Mouse (Mus musculus) forebrain, embryonic 11.5 days (tissue): ENCODE data around the gene Sf3a3. TPM values are rescaled to one million over a fixed set of nuclear protein-coding genes. Genes with fewer than 3 reads are reported as not detected.
"Not testable (repeated sequence)": the region's sequence is repeated elsewhere in the genome, so short reads cannot be mapped to it uniquely, and the experiment has no call there.

ENCODE experiments used
- ATAC-seq: fragments of 200-750 bp; cut with Nextera tagmentation; replicated peaks from 2 replicates; pipeline ENCODE4 v1.8.0; 2017; ENCODE audit warnings: moderate TSS enrichment; ENCODE audit not compliant: low FRiP score
- DNase-seq: peaks from one replicate; pipeline ENCODE4 v3.0.0-alpha.2; 2017; ENCODE audit warnings: low spot score
- H3K27ac ChIP-seq: fragments of 300-500 bp; sonication (generic); 2 replicates; pipeline ENCODE4 v1.5.1; 2014; ENCODE audit warnings: low read depth, low read length
- H3K27me3 ChIP-seq: fragments of 300-500 bp; sonication (generic); 2 replicates; pipeline ENCODE4 v1.6.1; 2014; ENCODE audit warnings: mild to moderate bottlenecking, low read length, mixed read lengths; ENCODE audit not compliant: control insufficient read depth, insufficient read depth
- H3K36me3 ChIP-seq: fragments of 300-500 bp; sonication (generic); 2 replicates; pipeline ENCODE4 v1.6.1; 2014; ENCODE audit warnings: mild to moderate bottlenecking, low read length, moderate library complexity, mixed read lengths; ENCODE audit not compliant: control insufficient read depth, insufficient read depth
- H3K4me1 ChIP-seq: fragments of 300-500 bp; sonication (generic); replicated peaks from 2 replicates; pipeline ENCODE4 v1.6.1; 2014; ENCODE audit warnings: low read length, mixed read lengths; ENCODE audit not compliant: control insufficient read depth, insufficient read depth
- H3K4me2 ChIP-seq: fragments of 300-500 bp; sonication (generic); 2 replicates; pipeline ENCODE4 v1.6.1; 2014; ENCODE audit warnings: low read depth, mild to moderate bottlenecking, low read length, moderate library complexity, mixed read lengths; ENCODE audit not compliant: severe bottlenecking
- H3K4me3 ChIP-seq: fragments of 300-500 bp; sonication (generic); 2 replicates; pipeline ENCODE4 v1.5.1; 2014; ENCODE audit warnings: low read depth, low read length
- H3K9ac ChIP-seq: fragments of 300-500 bp; sonication (generic); 2 replicates; pipeline ENCODE4 v1.6.1; 2014; ENCODE audit warnings: low read length
- H3K9me3 ChIP-seq: fragments of 300-500 bp; sonication (generic); 2 replicates; pipeline ENCODE4 v1.6.1; 2016; ENCODE audit warnings: low read length, mixed read lengths; ENCODE audit not compliant: control insufficient read depth
- WGBS: fragments of 180-500 bp; shearing (Covaris S2); extraction: QIAGEN DNeasy Blood & Tissue Kit; methylation state at CpG from one replicate; pipeline ENCODE4 v1.1.7; 2014; 5-methylcytosine and 5-hydroxymethylcytosine counted together
- polyA plus RNA-seq: library from polyadenylated mRNA; unstranded; fragments of >200 nt; fragmentation: Nextera tagmentation; extraction: Ambion mirVana; gene quantifications from 2 replicates; pipeline ENCODE4 v1.2.1, GENCODE M21; 2014

Sf3a3 gene
- polyA plus RNA-seq, 1 experiment from 2014 or later: 218 TPM

GRCm38 (mm10) chr4:124709961-124710446 lies 4.6 kb upstream of the Sf3a3 start:
- Histone ChIP-seq H3K4me2 (peak overlapping the region; percentile 26; the same call in 1 of the 2 replicates), H3K27me3 (no peaks in the 10 kb centered on the region; the same call in 1 of the 2 replicates), H3K27ac (no peak overlapping the region), H3K36me3 (no peaks in the 10 kb centered on the region), H3K9ac (no peak overlapping the region), H3K4me1 (peaks cover 17% of the 10 kb centered on the region), H3K9me3 (no peaks in the 10 kb centered on the region), H3K4me3 (no peak overlapping the region)
- ATAC-seq (no peak), DNase-seq (peak; percentile 61)
- WGBS: 4% methylated on average over 18 of the region's 18 CpGs

GRCm38 (mm10) chr4:124710776-124711291 lies 3.7 kb upstream of the Sf3a3 start:
- no peak overlapping the region for H3K27ac ChIP-seq
- WGBS: 5% methylated on average over 5 of the region's 5 CpGs
- no peaks in the 10 kb centered on the region; the same call in 1 of the 2 replicates for H3K27me3 ChIP-seq
- no peaks in the 10 kb centered on the region for H3K9me3 ChIP-seq
- H3K9ac ChIP-seq: no peak overlapping the region
- no peak for DNase-seq
- no peak for ATAC-seq
- peaks cover 20% of the 10 kb centered on the region; the same call in 1 of the 2 replicates for H3K4me1 ChIP-seq
- H3K4me2 ChIP-seq: no peak overlapping the region
- no peak overlapping the region for H3K4me3 ChIP-seq
- no peaks in the 10 kb centered on the region for H3K36me3 ChIP-seq

- H3K27me3 ChIP-seq: no peaks in the 10 kb centered on the region; the same call in 1 of the 2 replicates
- no peaks in the 10 kb centered on the region for H3K9me3 ChIP-seq
- H3K27ac ChIP-seq: no peak overlapping the region
- no peak overlapping the region for H3K9ac ChIP-seq
- no peak overlapping the region for H3K4me2 ChIP-seq
- H3K4me1 ChIP-seq: peaks cover 23% of the 10 kb centered on the region; the same call in 1 of the 2 replicates
- ATAC-seq: no peak
- H3K4me3 ChIP-seq: no peak overlapping the region
- WGBS: 82% methylated on average over 6 of the region's 6 CpGs
- no peak for DNase-seq
- no peaks in the 10 kb centered on the region for H3K36me3 ChIP-seq
Measured at GRCm38 (mm10) chr4:124712618-124713017, 2.0 kb upstream of the Sf3a3 start.

GRCm38 (mm10) chr4:124713850-124714249 lies 726 bp upstream of the Sf3a3 start:
- H3K9ac ChIP-seq, H3K4me3 ChIP-seq, H3K4me2 ChIP-seq, H3K9me3 ChIP-seq, ATAC-seq, H3K36me3 ChIP-seq, H3K27me3 ChIP-seq, H3K27ac ChIP-seq, DNase-seq: not testable (repeated sequence)
- H3K4me1 ChIP-seq: peaks cover 18% of the 10 kb centered on the region; the same call in 1 of the 2 replicates
- WGBS: 84% methylated on average over 4 of the region's 5 CpGs

GRCm38 (mm10) chr4:124719101-124719500 lies 4.5 kb downstream of the Sf3a3 start:
- H3K27ac ChIP-seq: no peak overlapping the region
- no peak overlapping the region for H3K4me2 ChIP-seq
- DNase-seq (no peak), ATAC-seq (no peak)
- H3K4me3 ChIP-seq: no peak overlapping the region
- H3K9ac ChIP-seq: no peak overlapping the region
- WGBS: 93% methylated on average over 4 of the region's 4 CpGs
- H3K9me3 ChIP-seq: no peaks in the 10 kb centered on the region
- H3K36me3 ChIP-seq: peaks cover 9% of the 10 kb centered on the region; the same call in 1 of the 2 replicates
- H3K4me1 ChIP-seq: peaks cover 10% of the 10 kb centered on the region; the same call in 1 of the 2 replicates
- no peaks in the 10 kb centered on the region for H3K27me3 ChIP-seq

GRCm38 (mm10) chr4:124726121-124726520 lies 11.5 kb downstream of the Sf3a3 start:
- 86% methylated on average over 6 of the region's 6 CpGs for WGBS
- no peaks in the 10 kb centered on the region for H3K9me3 ChIP-seq
- H3K27ac ChIP-seq: no peak overlapping the region
- no peak overlapping the region for H3K4me2 ChIP-seq
- no peak overlapping the region for H3K4me3 ChIP-seq
- H3K36me3 ChIP-seq: peaks cover 30% of the 10 kb centered on the region
- DNase-seq (no peak), ATAC-seq (no peak)
- no peak overlapping the region for H3K9ac ChIP-seq
- no peaks in the 10 kb centered on the region for H3K27me3 ChIP-seq
- H3K4me1 ChIP-seq: no peaks in the 10 kb centered on the region

GRCm38 (mm10) chr4:124736952-124737351 lies 22.4 kb downstream of the Sf3a3 start:
- no peak for ATAC-seq
- no peak overlapping the region for H3K27ac ChIP-seq
- DNase-seq: no peak
- no peak overlapping the region for H3K4me2 ChIP-seq
- H3K27me3 ChIP-seq: no peaks in the 10 kb centered on the region
- no peaks in the 10 kb centered on the region for H3K9me3 ChIP-seq
- 66% methylated on average over 2 of the region's 2 CpGs for WGBS
- H3K9ac ChIP-seq: no peak overlapping the region
- H3K36me3 ChIP-seq: no peaks in the 10 kb centered on the region
- no peak overlapping the region for H3K4me3 ChIP-seq
- H3K4me1 ChIP-seq: peaks cover 2% of the 10 kb centered on the region; the same call in 1 of the 2 replicates

GRCm38 (mm10) chr4:124737486-124737885 lies 22.9 kb downstream of the Sf3a3 start:
- no peak overlapping the region for H3K4me3 ChIP-seq
- no peaks in the 10 kb centered on the region for H3K9me3 ChIP-seq
- no peaks in the 10 kb centered on the region for H3K27me3 ChIP-seq
- ATAC-seq (no peak), DNase-seq (no peak)
- H3K9ac ChIP-seq: no peak overlapping the region
- no peak overlapping the region for H3K27ac ChIP-seq
- no peak overlapping the region for H3K4me2 ChIP-seq
- no peaks in the 10 kb centered on the region for H3K36me3 ChIP-seq
- H3K4me1 ChIP-seq: peaks cover 5% of the 10 kb centered on the region; the same call in 1 of the 2 replicates
- WGBS: 82% methylated on average over 5 of the region's 5 CpGs

- Histone ChIP-seq H3K4me3 (no peak overlapping the region), H3K4me2 (no peak overlapping the region), H3K9ac (no peak overlapping the region), H3K27ac (no peak overlapping the region), H3K27me3 (no peaks in the 10 kb centered on the region), H3K36me3 (no peaks in the 10 kb centered on the region), H3K4me1 (peaks cover 5% of the 10 kb centered on the region; the same call in 1 of the 2 replicates), H3K9me3 (no peaks in the 10 kb centered on the region)
- WGBS: 52% methylated on average over 4 of the region's 4 CpGs
- no peak for DNase-seq
- ATAC-seq: no peak
Measured at GRCm38 (mm10) chr4:124738013-124738412, 23.4 kb downstream of the Sf3a3 start.
